Mouse (Mus musculus) megakaryocyte, embryonic 14.5 days (primary cell): ENCODE results near the gene Khdc1a.

Experiments
- FLI1 ChIP-seq: IDR thresholded peaks from 2 replicates; pipeline ENCODE4 v1.6.1; 2012; ENCODE audit warnings: low read length, inconsistent platforms, mixed read lengths
- GATA1 ChIP-seq: IDR thresholded peaks from 3 replicates; pipeline ENCODE4 v1.6.1; 2012; ENCODE audit warnings: mixed read lengths, low read length, inconsistent platforms, borderline replicate concordance

GRCm38 (mm10) chr1:21340745-21341144 lies 8.7 kb upstream of the Khdc1a start:
- no peak for TF ChIP-seq FLI1
- no peak for TF ChIP-seq GATA1
